Mouse (Mus musculus) thymus, postnatal 14 days (tissue): Measurements from ENCODE around the gene Sox8.

Experiments
- DNase-seq: peaks from one replicate; pipeline ENCODE4 v3.0.0; 2021

Sox8 gene

GRCm38 (mm10) chr17:25551313-25551712 lies 19.2 kb downstream of the Sox8 start:
- no peak for DNase-seq

GRCm38 (mm10) chr17:25550020-25550419 lies 20.5 kb downstream of the Sox8 start:
- no peak for DNase-seq

- no peak for DNase-seq
Observed at GRCm38 (mm10) chr17:25547026-25547425, 23.5 kb downstream of the Sox8 start.

GRCm38 (mm10) chr17:25541768-25542167 lies 28.7 kb downstream of the Sox8 start:
- DNase-seq: no peak

- no peak for DNase-seq
Observed at GRCm38 (mm10) chr17:25540731-25541130, 29.8 kb downstream of the Sox8 start.

GRCm38 (mm10) chr17:25538945-25539875 lies 31.3 kb downstream of the Sox8 start:
- no peak for DNase-seq

- no peak for DNase-seq
Observed at GRCm38 (mm10) chr17:25530357-25531022, 40.0 kb downstream of the Sox8 start.

GRCm38 (mm10) chr17:25522080-25522479 lies 48.4 kb downstream of the Sox8 start:
- no peak for DNase-seq

- DNase-seq: no peak
Observed at GRCm38 (mm10) chr17:25520492-25520891, 50.0 kb downstream of the Sox8 start.

- DNase-seq: no peak
Observed at GRCm38 (mm10) chr17:25519511-25519910, 51.0 kb downstream of the Sox8 start.

- no peak for DNase-seq
Observed at GRCm38 (mm10) chr17:25518144-25518543, 52.3 kb downstream of the Sox8 start.

GRCm38 (mm10) chr17:25516315-25516714 lies 54.2 kb downstream of the Sox8 start:
- no peak for DNase-seq
